Mouse (Mus musculus): ENCODE results near the gene Cnbp.

DNA sequence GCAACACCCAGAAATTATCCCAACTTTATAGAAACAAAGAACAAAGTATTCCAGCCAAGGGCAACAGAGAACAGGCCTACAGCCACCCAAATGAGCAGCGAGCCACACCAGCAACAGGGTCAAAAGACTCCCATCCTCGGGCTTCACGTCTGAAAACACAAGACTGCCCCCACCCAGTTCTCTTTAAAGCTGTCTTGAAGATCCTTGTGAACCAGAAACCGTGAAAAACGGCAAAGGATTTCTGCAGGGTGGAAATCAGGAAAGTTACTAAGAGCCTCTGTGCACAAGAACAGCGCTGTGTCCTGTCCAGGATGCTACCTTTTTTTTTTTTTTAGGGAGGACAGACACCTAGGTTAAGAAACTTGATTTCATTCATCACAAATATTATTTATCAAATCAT, 40.6 kb downstream of the Cnbp start:
- no peak for TF ChIP-seq POLR2A (IDR thresholded peaks at IDR 0.05; ENCODE audit: insufficient read length, low read depth)
- no peak for TF ChIP-seq MAX (IDR thresholded peaks at IDR 0.05; ENCODE audit: low read depth)
- TF ChIP-seq MYOG (IDR thresholded peaks at IDR 0.05; ENCODE audit: control insufficient read depth in 1 of 3, insufficient read depth in 1 of 3, insufficient read length in 2 of 3, low read depth in 2 of 3), result no peak
- TF ChIP-seq USF1 (IDR thresholded peaks at IDR 0.05; ENCODE audit: low read depth), result no peak
